Mouse (Mus musculus): ENCODE measurements at regions not wholly inside any gene's neighbourhood (a gene's known extent, or its start where the extent isn't known, plus 50 kb on each side); places are given as distances from the start of the nearest gene placed in this dataset.
"Not testable (repeated sequence)": the region's sequence is repeated elsewhere in the genome, so short reads cannot be mapped to it uniquely, and the experiment has no call there.

DNA sequence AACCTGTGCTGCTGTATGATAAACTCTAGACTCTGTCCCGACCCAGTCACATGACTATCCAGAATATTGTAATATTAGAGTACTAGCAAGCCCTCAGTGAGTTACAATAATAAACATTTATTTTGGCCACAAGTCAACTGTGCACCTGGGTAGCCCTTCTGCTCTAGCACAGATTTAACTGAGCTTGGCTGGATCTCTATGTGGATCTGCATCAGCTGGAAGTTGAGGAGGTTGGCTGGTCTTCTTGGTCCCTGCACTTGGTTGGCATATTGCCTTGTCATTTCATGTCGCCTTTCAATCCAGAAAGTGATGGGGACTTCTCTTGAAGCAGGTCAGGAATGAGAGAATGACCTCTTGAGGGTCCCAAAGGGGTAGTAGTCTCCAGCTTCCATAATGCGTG is 191.5 kb downstream of the Kctd12 start:
- DNase-seq: no peak

DNA sequence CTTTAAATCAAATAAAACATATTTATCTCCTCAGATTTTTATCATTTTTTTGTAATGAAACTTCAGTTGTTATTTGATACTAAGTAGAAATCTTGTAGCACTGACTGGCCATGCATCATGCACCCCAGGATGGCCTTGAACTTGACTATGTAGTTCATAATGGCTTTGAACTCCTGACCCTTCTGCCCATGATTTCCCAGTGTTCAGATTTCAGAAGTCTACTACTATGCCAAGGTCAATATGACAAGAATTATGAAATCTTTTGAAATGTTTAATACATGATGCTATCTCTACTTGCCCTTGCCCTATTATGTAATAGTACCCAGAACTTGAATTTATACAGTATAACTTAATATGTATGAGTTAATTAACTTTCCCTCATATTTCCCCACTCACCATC is 200.2 kb downstream of the Kctd12 start:
- DNase-seq: peak; percentile 5 to 10

DNA sequence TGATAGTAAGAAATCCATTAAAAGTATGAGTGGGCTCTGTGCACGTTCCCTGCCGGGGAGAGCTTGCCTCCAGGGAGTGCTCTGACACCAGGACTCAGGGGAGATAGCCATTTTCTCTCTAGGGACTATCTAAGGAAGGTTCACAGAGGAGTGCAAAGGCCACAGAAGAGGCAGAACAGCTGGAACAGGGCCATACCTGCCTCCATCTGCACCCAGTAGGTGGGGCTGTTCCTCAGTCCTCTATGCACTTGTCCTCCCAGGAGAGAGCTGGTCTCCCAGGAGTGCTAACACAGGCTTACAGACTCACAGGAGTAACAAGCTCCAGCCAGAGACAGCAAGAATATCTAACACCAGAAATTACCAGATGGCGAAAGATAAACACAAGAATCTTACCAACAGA is 212.7 kb downstream of the Kctd12 start:
- DNase-seq: peak; percentile 43 to 66

DNA sequence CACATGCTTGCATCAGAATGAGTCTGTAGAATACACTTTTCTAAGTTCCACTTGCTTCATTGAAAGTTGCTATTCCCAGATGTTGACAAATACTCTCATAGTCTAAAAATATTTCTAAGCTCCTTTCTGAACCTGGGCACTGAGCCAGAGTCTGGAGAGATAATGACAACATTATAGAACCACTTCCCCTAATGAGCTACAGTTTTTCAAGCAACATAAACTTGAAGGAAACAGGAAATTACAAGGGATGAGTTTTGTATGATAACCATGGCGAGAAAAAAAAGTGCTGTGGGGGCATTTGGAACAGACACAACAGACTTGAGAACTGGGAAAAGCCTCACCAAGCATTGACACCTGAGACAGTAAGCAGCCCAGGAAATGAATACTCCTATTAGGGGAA is 233.8 kb downstream of the Kctd12 start:
- DNase-seq: peak in 1 of 2 experiments; percentile 5

DNA sequence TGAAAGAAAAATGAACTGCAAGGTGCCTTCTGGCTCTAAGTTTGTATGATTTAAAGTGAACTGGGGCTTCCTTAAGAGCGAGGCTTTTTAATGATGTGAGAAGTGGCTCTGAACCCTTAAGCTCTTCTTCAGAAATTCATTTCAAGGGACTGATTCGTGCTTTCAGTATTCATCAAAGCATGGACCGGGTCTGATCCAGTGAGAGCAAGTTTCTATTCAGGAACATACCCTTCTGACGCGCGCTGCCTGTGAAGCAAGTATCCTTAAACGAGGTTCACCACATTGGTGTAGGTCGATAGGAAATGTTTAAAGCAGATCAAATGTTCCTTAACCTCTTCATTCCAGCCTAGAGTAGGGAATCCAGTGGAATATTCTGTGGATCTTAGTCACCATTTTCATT is 240.1 kb downstream of the Kctd12 start:
- DNase-seq: no peak

DNA sequence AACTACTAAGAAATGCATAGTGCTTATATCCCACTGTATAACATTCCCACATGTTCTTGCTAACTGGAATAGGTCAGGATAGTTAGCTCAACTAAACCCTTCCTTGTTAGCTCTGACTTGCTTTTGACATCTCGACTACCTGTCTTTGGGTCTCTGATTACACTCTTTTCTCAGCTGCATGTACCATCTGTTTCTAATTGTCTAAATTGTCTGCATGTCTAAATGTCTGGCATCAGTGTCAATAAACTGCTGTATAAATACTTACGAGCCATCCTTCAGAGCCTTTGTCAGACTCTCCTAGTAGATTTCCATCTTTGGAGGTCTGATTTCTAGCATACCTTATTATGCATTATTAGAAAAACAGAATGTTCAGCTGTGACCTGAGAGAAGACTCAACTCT is 245.8 kb downstream of the Kctd12 start:
- DNase-seq: no peak

DNA sequence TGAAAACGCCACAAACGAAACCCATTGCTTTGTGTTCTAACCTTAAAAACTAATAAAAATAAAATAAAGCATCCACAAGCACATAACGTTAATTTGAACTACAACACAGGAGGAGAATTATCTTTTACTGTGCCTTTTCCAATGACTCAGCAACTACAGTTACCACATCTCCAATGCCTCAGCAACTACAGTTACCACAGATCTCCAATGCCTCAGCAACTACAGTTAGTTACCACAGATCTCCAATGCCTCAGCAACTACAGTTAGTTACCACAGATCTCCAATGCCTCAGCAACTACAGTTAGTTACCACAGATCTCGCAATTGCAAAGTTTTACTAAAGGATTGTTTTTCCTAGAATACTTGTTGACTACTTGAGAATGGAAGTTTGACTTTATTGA is 248.7 kb downstream of the Kctd12 start:
- not testable (repeated sequence) for DNase-seq

DNA sequence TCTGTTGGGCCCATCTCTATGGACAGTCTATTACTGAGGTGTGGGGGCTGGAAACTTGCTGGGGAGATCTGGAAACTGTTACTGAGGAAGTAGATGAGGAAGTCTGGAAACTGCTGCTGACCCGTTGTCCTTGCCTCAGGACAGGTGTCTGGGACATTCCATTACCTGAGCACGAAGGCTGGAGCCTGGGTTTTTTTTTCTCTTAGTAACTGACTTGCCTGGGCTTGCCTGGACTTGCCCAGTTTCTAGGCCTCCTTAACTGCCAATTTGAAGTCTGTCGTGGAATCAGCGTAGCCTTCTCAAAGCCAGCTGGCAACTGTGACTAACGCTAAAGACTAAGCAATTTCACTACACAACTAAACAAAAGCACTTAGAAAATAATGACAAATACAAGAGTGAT is 250.7 kb downstream of the Kctd12 start:
- no peak for DNase-seq

DNA sequence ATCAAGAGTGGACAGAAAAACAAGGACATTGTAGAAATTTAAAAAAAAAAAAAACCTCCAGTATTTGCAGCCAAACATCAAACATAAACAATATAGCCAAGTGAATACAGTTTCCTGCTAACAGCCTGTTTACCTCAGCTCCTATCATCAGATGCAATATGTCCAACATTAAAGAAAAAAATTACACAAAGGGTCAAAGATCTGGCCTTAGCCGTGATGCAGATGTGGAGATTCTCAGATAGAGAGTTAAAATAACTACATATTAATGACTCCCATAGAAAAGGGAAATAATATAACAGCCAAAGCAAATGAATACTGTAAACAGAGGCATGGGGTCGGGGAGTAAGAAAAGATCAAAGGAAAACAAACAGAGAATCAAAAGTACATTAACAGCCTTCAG is 259.8 kb downstream of the Kctd12 start:
- no peak for DNase-seq

DNA sequence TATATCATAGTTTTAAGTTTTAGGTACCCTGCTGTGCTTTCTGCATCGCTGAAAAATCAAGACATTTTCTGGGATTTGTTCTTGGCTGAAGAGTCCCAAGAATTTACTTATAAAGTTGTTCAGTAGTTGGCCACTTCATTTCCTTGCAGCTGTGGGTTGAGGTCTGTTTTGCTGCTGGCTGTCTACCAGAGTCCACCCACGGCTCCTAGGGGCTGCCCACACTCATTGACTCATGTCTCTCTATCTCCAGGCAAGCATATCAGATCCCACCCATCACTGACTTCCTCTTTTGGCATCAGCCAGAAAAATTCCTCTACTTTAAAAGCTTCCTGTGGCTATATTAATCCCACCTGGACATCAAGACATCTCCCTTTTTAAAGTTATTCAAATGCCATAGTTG is 263.9 kb downstream of the Kctd12 start:
- no peak for DNase-seq

DNA sequence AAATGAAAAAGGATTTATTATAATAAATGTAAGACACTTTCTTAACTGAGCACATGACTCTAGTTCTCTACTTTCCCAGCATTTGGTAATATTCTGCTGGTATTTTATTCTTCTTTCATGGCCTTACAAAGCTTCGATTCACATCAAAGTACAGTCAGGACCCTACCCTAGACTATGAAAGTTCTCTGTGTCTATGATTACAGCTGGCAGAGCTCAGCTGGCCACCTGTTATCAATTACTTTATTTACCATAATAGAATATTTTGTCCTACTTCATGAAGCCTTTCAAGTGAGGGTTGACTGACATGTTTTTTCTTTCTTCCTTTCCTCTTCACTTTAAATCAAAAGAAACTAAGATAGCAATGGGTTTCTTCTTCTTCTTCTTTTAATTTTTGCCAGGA is 269.8 kb downstream of the Kctd12 start:
- no peak for DNase-seq

DNA sequence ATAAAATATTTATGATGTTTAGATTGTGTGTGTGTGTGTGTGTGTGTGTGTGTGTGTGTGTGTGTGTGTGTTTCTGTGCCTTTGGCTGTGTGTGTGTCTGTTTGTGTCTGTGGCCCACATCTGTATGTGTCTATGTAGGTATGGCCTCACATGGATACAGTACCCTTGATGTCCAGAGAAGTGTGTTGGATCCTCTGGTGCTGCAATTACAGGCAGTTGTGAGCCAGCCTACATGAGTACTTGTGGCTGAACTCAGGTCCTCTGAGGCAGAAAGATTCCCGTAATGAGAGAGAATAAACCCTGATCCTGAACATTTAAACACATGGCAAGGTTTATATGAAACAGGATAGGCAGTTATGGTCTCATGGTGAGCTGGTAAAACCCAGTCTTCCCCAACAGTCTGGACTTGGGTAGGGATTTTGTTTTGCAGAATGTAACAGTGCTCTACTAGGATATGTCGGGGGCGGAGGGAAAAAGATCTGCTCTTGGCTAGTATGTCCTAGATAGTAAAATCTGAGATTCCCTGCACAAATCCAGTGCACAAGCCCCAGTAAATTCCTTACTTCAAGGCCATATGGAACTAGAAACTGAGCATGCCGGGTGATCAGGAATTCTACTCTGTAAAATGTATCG is 275.6 kb downstream of the Kctd12 start:
- DNase-seq: no peak

DNA sequence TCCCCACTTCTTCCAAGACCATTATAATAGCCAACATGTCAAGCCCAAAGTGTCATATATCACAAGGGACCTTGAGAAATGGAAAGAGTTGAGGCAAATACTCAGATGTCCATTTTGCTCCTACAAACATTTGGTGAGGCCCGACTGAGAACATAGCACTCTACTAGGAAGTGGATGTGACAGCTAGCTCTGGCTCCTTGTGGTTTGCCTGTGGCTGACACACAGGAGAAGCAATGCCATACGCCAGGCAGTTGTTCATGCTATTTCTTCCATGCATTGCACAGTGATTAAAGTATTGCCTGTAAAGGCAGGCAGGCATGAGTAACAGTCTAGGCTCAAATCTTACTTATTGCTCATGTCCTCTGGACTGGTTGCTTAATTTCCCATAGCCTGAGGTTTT is 281.3 kb downstream of the Kctd12 start:
- DNase-seq: no peak

DNA sequence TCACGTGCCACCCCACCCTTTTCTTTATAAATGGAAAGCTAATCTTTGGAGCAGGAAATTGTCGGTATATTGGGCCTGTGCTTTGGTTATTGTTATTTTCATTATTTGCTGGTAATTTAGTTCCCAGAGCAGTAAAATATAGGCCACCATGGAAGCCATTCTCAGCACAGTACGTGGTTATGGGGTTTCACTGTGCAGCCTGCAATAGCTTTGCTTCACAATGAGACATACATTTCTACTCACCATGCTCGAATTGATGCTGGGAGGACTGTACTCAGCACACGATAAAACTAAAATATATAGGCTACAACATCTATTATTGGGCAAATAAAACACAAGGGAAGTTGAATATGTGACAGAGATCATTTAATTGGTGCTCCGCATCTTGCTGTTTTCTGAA is 282.0 kb downstream of the Kctd12 start:
- no peak for DNase-seq

DNA sequence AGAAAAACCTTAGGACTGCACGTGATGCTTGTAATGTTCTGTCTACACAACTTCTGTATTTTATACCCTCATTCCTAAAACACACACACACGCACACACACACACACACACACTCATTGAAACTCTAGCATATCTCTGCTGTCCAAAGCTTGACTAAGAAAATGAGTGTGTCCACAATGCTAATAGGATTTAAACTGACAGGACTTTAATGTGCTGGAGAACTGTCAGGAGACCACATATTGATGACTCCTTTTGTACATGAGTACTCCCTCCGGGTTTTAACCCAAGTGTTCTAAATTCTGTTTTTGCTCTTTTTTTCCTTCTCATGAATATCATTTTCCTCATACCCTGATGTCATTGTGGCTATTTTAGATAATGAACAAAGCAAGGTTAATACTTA is 283.4 kb downstream of the Kctd12 start:
- DNase-seq: no peak

DNA sequence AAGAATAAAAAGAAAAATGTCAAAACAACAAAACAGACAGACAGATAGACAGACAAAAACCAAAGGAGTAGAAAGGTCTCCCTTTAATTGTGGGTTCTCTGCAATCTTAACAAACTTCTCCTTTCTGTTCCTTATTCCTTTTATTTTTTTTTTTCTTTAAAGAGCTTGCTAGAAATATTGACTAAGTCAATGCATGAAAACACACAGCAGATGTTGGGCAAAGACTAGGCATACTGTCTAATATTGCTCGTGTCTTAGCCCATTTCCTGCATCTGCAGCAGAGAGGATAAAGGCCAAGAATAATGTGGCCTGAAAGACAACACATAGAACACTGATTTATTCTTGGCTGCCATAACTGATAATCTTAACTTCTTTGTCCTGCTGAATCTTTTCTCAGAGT is 295.6 kb downstream of the Kctd12 start:
- no peak for DNase-seq

DNA sequence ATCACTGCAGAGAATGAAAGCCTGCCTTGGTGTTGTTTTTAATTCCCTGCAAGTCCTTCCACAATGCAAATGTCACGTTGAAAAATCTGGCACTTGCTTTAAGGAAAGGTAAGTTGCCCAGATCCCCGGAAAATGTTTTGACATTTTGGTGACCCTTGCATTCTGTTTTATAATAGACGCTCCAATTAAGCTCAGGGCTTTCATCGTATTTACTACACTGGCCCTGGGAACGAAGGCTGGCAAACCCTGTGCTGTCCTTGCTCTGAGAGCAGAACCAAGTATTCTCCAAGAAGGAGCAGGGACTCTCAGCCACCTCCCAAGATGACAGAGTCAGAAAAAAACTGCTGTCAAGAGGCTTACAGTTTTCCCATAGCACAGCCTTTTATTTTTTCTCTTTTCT is 305.9 kb downstream of the Kctd12 start:
- DNase-seq: no peak

DNA sequence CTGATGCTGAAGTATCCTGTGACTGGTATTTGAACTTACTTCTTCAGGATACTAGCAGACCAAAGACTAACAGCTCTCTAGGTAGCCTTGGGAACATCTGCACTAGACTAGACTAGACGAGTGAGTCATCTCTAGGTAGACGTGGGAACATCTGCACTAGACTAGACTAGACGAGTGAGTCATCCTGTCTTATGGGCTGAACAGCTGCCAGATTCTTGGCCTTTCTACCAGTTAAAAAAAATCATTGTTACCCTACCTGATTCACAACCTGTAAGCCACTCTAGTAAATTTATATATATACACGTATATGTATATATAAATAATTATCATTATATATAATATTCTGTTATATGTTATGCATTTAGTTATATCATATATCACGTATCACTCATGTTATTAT is 307.8 kb downstream of the Kctd12 start:
- no peak for DNase-seq

DNA sequence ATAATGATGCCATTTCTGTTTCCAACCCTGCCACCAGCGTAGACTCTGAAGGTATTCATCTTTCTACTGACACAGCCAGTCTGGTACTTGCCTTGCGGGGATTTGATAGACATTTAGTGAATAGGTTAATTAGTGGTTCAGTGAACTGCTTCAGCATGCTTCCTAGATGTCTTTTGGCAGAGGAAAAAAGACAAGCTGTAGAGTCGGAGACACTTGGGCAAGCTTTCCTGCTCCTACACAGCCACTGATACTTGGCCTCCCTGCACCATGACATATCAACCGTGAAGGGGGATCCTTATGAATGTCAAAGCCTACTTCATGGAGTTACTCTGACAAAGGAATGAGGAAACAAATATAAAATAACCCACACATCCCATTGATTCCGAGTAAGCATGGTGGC is 308.7 kb downstream of the Kctd12 start:
- no peak for DNase-seq

DNA sequence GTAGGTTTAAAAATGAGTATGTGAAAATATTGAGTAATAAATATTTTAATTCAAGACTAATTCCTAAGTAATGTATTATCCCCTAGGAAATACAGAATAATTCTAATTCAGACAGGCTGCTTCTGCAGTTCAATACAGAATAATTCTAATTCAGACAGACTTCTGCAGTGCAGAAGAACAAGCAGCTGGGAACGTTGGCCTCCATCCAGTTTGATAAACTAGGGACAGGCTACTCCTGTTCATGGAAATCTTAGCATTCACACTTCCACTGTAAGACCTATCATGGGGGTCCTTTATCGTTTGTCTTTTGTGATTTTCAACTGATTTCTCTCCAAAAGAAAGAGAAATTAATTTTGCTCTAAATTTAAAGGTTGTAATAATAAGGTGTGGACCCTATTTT is 319.2 kb downstream of the Kctd12 start:
- DNase-seq: no peak

DNA sequence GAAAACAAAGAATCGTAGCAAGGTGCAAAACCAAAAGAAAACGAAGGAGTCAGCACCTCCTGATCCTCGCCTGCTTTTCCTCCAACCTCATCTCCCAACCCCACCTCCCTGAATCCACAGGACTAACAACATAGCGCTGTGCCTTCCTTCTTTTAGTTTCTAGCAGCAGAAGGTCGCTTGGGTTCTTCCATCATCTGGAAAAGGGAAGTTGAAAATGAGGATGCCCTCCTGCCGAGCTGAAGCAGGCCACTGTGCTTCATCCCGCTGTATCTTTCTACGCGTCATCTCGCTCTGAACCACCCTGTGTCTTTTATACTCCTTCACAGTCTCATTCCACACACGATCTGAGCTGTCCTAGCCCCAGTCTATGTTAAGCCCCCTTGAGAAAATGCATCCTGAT is 322.1 kb downstream of the Kctd12 start:
- no peak for DNase-seq

DNA sequence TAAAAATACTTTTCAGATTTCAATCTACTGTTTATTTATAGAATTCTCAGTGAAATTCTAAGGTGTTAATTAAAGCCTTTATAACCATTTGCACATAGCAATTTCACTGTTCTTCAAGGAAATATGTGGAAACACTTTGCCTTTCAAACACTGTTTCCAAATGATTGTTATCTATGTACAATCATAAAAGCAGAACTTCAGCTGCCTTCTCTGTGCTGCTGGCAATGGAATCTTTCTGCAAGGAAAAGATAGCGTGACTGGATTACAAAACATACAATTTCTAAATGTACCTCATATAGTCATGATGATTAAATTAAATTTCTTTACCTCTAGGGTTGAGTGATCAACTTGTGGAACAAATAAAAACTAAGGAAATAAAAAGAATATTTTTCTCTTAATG is 326.2 kb downstream of the Kctd12 start:
- DNase-seq: no peak

DNA sequence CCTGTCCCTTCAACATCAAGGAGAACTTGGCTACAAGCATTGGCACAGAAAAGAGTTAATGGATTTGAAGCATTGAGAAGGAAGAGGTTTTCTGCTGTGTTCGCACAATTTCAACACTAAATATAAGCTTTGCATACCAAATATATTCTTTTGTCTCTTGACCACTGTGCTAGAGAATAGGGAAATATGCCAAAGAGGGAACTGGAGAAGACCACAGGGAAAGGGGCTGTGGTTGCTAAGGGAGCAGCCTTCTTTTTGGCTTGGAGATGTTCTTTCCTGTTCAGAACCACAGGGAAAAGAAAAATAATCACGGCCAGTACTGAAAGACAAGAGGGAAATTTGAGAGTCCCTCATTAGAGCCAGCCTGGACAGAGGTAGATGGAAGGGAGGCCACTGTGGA is 352.8 kb downstream of the Kctd12 start:
- no peak for DNase-seq

DNA sequence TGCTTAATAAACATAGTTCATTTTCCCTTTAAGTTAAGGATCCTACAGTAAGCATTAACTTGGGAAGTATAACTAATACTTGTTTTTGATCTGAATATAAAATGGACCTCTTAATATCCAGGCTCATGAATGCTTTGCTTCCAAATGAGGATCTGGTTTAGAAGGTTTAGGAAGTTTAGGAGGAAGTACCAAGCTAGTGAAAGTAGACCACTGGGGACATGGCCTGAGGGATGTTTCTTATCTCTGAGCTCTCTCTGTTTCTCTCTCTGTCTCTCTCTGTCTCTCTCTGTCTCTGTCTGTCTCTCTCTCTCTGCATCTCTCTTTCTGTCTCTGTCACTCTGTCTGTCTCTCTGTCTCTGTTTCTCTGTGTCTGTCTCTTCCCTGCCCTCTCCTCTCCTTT is 360.9 kb downstream of the Kctd12 start:
- DNase-seq: no peak

DNA sequence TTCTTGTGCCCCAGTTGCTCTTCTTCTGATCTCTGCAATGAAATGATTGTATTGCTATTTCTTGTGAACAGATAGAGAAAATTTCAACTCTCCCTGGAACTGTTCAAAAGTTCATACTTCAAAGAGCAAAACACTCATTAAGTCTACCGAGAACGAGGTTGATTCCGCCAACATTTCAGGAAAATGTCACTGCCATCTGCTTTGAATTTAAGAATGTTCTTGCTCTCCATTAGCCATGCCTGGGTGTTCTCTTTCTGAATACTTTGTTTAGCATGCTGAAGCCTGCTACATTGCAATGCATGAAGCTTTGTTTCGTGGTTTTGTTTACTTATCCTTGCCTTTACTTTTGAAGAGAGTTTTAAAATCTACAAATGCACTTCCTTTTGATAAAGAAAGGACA is 363.4 kb downstream of the Kctd12 start:
- DNase-seq: no peak
